Mouse (Mus musculus) myocyte (in vitro differentiated cells): ENCODE data around the gene Prps1l3. TPM values are rescaled to one million over a fixed set of nuclear protein-coding genes. Genes with fewer than 3 reads are reported as not detected.

Experiments used
- H3K27me3 ChIP-seq: one replicate; pipeline ENCODE4 v1.6.1; 2011; ENCODE audit not compliant: control insufficient read depth, insufficient read depth, insufficient read length
- H3K36me3 ChIP-seq: one replicate; pipeline ENCODE4 v1.6.1; 2011; ENCODE audit not compliant: control insufficient read depth, insufficient read depth
- H3K4me2 ChIP-seq: one replicate; pipeline ENCODE4 v1.6.1; 2011; ENCODE audit warnings: low read depth, control low read depth
- H3K4me3 ChIP-seq: one replicate; pipeline ENCODE4 v1.5.1; 2011; ENCODE audit warnings: mild to moderate bottlenecking, control low read depth, moderate library complexity
- H3K79me2 ChIP-seq: one replicate; pipeline ENCODE4 v1.6.1; 2011; ENCODE audit not compliant: control insufficient read depth, insufficient read depth
- H3ac ChIP-seq: one replicate; pipeline ENCODE4 v1.6.1; 2011; ENCODE audit not compliant: control insufficient read depth, insufficient read length
- CEBPB ChIP-seq: IDR thresholded peaks from 2 replicates; pipeline ENCODE4 v1.6.1; 2011; ENCODE audit warnings: mild to moderate bottlenecking, moderate library complexity; ENCODE audit not compliant: poor library complexity, insufficient read depth, severe bottlenecking
- E2F4 ChIP-seq: IDR thresholded peaks from one replicate; pipeline ENCODE4 v1.6.1; 2011; ENCODE audit warnings: mild to moderate bottlenecking, control low read depth, moderate library complexity; ENCODE audit not compliant: insufficient read depth
- MAX ChIP-seq: IDR thresholded peaks from one replicate; pipeline ENCODE4 v1.6.1; 2011; ENCODE audit warnings: low read depth, mild to moderate bottlenecking, control low read depth
- MYOD1 ChIP-seq, 3 experiments: IDR thresholded peaks; one replicate each; pipeline ENCODE4 v1.6.1; 2011; ENCODE audit warnings: control low read depth in 2 of 3, low read depth in 2 of 3, mild to moderate bottlenecking in 2 of 3, moderate library complexity in 1 of 3; ENCODE audit not compliant: insufficient read length in 2 of 3, control insufficient read depth in 1 of 3
- MYOG ChIP-seq, 3 experiments: IDR thresholded peaks; one replicate each; pipeline ENCODE4 v1.6.1; 2011; ENCODE audit warnings: control low read depth in 2 of 3, low read depth in 2 of 3, mild to moderate bottlenecking in 2 of 3; ENCODE audit not compliant: insufficient read length in 2 of 3, control insufficient read depth in 1 of 3, insufficient read depth in 1 of 3
- POLR2A ChIP-seq: IDR thresholded peaks from one replicate; pipeline ENCODE4 v1.6.1; 2011; ENCODE audit warnings: low read depth, mild to moderate bottlenecking, control low read depth, moderate library complexity; ENCODE audit not compliant: insufficient read length
- POLR2AphosphoS2 ChIP-seq: IDR thresholded peaks from one replicate; pipeline ENCODE4 v1.6.1; 2011; ENCODE audit warnings: low read depth, control low read depth; ENCODE audit not compliant: insufficient read length
- REST ChIP-seq: IDR thresholded peaks from one replicate; pipeline ENCODE4 v1.6.1; 2011; ENCODE audit warnings: mild to moderate bottlenecking, control low read depth, moderate library complexity; ENCODE audit not compliant: insufficient read depth, insufficient read length
- SRF ChIP-seq: IDR thresholded peaks from one replicate; pipeline ENCODE4 v1.6.1; 2011; ENCODE audit warnings: low read depth; ENCODE audit not compliant: control insufficient read depth, insufficient read length
- TCF12 ChIP-seq: IDR thresholded peaks from one replicate; pipeline ENCODE4 v1.6.1; 2011; ENCODE audit warnings: mild to moderate bottlenecking, control low read depth; ENCODE audit not compliant: poor library complexity, insufficient read depth, severe bottlenecking
- TCF3 ChIP-seq: IDR thresholded peaks from one replicate; pipeline ENCODE4 v1.6.1; 2011; ENCODE audit warnings: low read depth, control low read depth; ENCODE audit not compliant: insufficient read length
- USF1 ChIP-seq: IDR thresholded peaks from one replicate; pipeline ENCODE4 v1.6.1; 2011; ENCODE audit warnings: low read depth, mild to moderate bottlenecking, control low read depth, moderate library complexity
- polyA plus RNA-seq: library from polyadenylated mRNA; unstranded; fragments of >200 nt; fragmentation: generic; extraction: Trizol; gene quantifications from one replicate; pipeline ENCODE4 v1.2.1, GENCODE M21; 2012; ENCODE audit warnings: missing spikeins

Prps1l3 gene
- polyA plus RNA-seq, 1 experiment = 10.5 TPM

GRCm38 (mm10) chr12:57194609-57195008 is 35.6 kb upstream of the Prps1l3 start:
- H3K79me2 ChIP-seq = no peaks in the 10 kb centered on the region
- no peaks in the 10 kb centered on the region for H3K27me3 ChIP-seq
- H3K4me2 ChIP-seq = no peak overlapping the region
- no peak for TF ChIP-seq CEBPB
- no peak for TF ChIP-seq SRF
- TF ChIP-seq REST = no peak
- no peak for TF ChIP-seq MYOD1 (IDR thresholded peaks at IDR 0.05; ENCODE audit: control insufficient read depth in 1 of 3, insufficient read length in 2 of 3, low read depth in 2 of 3)
- no peak for TF ChIP-seq POLR2A
- TF ChIP-seq TCF3 = no peak
- TF ChIP-seq E2F4 = no peak
- TF ChIP-seq MYOG (IDR thresholded peaks at IDR 0.05; ENCODE audit: control insufficient read depth in 1 of 3, insufficient read depth in 1 of 3, insufficient read length in 2 of 3, low read depth in 2 of 3) = no peak
- no peak for TF ChIP-seq POLR2AphosphoS2
- no peak for TF ChIP-seq MAX
- TF ChIP-seq USF1 = no peak
- no peak for TF ChIP-seq TCF12
- H3K4me3 ChIP-seq = no peak overlapping the region
- H3K36me3 ChIP-seq = no peaks in the 10 kb centered on the region
- no peak overlapping the region for H3ac ChIP-seq

DNA sequence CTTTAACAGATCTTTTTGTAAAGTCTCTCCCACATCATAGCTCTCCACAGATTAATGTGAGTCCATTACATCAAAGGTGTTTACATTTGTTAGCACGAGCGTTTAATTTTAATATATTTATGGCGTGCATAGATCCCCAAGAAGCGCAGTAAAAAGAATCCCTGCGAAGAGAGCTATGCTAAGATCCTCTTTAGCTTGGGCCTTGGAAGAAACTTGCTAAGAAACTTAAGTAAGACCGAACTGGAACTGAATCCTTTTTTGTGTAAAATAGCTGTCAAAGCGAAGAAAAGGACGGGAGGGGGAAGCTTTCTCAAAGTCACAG is 34.0 kb upstream of the Prps1l3 start:
- Histone ChIP-seq H3K27me3 (no peaks in the 10 kb centered on the region), H3K4me2 (no peak overlapping the region), H3K4me3 (no peak overlapping the region), H3K36me3 (no peaks in the 10 kb centered on the region), H3ac (no peak overlapping the region), H3K79me2 (no peaks in the 10 kb centered on the region)
- no peak for TF ChIP-seq TCF12
- TF ChIP-seq USF1 = no peak
- no peak for TF ChIP-seq CEBPB
- TF ChIP-seq POLR2A = no peak

- Histone ChIP-seq H3K4me2 (no peak overlapping the region), H3K36me3 (no peaks in the 10 kb centered on the region), H3K79me2 (no peaks in the 10 kb centered on the region), H3ac (no peak overlapping the region), H3K27me3 (no peaks in the 10 kb centered on the region), H3K4me3 (no peak overlapping the region)
- TF ChIP-seq SRF (no peak), REST (no peak), USF1 (no peak), E2F4 (no peak)
Measured at GRCm38 (mm10) chr12:57196608-57197362, 33.4 kb upstream of the Prps1l3 start.

DNA sequence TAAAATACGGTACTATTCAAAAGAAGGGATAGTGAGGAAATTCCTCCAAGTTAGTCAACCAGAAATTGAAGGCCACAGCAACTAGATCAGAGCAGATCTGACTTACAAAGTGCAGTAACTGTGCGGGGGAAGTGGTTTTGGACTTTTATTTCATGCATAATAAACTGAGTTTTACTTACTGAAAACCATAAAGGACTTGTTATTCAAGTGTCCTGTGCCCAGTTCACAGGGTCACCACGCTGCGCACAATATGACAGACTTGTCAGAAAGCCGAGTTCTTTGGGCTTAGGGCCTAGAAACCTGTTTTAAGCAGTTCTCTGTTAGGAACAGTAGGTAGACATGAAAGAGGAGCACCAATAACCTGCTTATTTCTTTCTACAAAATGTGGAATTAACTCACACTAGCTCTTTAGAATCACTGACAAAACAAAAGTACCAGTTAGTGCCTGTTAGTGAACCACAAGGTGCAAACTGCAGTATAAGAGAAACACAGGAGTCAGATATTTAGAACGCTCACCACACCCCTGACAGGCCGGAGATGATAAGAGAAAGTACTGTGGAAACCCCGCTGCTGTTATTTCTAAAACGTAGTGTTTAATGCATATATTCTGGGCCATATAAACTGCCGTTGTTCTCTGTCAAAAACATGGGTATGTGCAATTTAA is 32.7 kb upstream of the Prps1l3 start, which contains the start of gene Slc25a21:
Slc25a21 (minus strand) TSS at position 110 of the 664 bp plus-strand sequence.
- Histone ChIP-seq H3K27me3 (no peaks in the 10 kb centered on the region), H3K4me2 (no peak within 1 kb of the TSS), H3K4me3 (no peak within 1 kb of the TSS), H3K79me2 (no peaks in the 10 kb centered on the region), H3ac (no peak within 1 kb of the TSS), H3K36me3 (no peaks in the 10 kb centered on the region)
- TF ChIP-seq USF1 = no peak
- TF ChIP-seq REST = no peak
- TF ChIP-seq E2F4 = no peak
- TF ChIP-seq TCF12 = no peak
- no peak for TF ChIP-seq MAX
- TF ChIP-seq CEBPB = no peak
- no peak for TF ChIP-seq SRF
- no peak for TF ChIP-seq TCF3
- no peak for TF ChIP-seq POLR2AphosphoS2
- TF ChIP-seq MYOG (IDR thresholded peaks at IDR 0.05; ENCODE audit: control insufficient read depth in 1 of 3, insufficient read depth in 1 of 3, insufficient read length in 2 of 3, low read depth in 2 of 3) = no peak
- TF ChIP-seq MYOD1 (IDR thresholded peaks at IDR 0.05; ENCODE audit: control insufficient read depth in 1 of 3, insufficient read length in 2 of 3, low read depth in 2 of 3) = no peak
- TF ChIP-seq POLR2A = no peak

DNA sequence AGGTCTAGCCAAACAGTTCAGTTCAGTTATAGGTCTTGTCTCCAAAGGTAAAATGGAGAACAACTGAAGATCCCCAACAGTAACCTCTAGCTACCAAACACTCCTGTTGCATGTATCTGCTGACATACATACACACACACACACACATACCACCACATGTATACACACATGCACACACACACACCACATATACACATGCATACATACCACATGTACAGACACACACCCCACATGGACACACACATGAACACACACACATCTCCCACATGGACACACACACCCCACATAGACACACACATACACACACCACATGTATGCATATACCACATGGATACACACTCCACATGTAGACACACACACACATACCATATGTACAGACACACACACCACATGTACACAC is 31.9 kb upstream of the Prps1l3 start:
- TF ChIP-seq TCF3 = no peak
- no peak for TF ChIP-seq TCF12
- TF ChIP-seq POLR2AphosphoS2 = no peak
- TF ChIP-seq USF1 = no peak
- H3K79me2 ChIP-seq = no peaks in the 10 kb centered on the region

More for the DNA sequence above, 31.9 kb upstream of the Prps1l3 start:
- Histone ChIP-seq H3K4me2 (no peak overlapping the region), H3K4me3 (no peak overlapping the region), H3ac (no peak overlapping the region), H3K36me3 (no peaks in the 10 kb centered on the region), H3K27me3 (no peaks in the 10 kb centered on the region)
